Mouse (Mus musculus): ENCODE measurements around the gene Tmeff1.

DNA sequence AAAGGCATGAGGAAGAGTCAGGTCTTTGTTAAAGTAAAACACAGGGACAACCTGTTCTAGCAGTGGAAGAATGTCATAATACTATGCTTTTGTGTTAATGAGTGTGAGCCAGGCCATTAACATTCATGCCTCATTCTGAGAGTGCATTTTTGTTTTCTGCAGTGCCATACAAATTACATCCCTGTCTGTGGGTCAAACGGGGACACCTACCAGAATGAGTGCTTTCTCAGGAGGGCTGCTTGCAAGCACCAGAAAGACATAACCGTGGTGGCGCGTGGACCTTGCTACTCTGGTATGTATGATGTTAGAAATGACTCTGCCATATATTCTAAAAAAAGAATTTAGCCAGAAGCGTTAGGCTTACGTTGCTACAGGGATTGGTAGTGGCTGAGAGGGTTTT, 25.3 kb downstream of the Tmeff1 start:
- TF ChIP-seq CHD2 (IDR thresholded peaks at IDR 0.05; ENCODE audit: low read depth, low read length) (no peak), ZC3H11A (IDR thresholded peaks at IDR 0.05; ENCODE audit: borderline replicate concordance, low read depth, low read length) (no peak), HCFC1 (IDR thresholded peaks at IDR 0.05; ENCODE audit: borderline replicate concordance, insufficient read depth, low read length) (no peak)
